Mouse (Mus musculus): Measurements from ENCODE around the gene Krt2.

Gene Krt2

DNA sequence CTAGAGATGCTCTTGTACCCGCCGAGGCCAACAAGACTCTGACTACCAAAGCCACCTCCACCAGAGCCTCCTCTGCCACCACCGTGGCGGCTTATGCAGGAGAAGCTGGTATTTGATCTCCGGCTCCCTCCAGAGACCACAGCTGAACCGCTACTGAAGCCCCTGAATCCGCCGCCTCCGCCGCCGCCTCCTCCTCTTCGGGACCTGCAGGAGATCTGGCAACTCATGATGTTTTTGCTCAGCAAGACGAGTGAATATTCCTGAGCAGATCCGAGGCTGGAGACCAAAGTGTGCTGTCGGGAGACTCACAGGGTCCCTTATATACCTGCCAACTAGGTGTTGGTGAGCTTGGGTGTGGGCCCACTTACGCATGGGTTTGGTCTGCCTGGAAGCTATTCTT is at the start of gene Krt2:
Gene Krt2, minus strand, starts transcription at position 295 of the 400 bp plus-strand sequence.
- DNase-seq = no peak

DNA sequence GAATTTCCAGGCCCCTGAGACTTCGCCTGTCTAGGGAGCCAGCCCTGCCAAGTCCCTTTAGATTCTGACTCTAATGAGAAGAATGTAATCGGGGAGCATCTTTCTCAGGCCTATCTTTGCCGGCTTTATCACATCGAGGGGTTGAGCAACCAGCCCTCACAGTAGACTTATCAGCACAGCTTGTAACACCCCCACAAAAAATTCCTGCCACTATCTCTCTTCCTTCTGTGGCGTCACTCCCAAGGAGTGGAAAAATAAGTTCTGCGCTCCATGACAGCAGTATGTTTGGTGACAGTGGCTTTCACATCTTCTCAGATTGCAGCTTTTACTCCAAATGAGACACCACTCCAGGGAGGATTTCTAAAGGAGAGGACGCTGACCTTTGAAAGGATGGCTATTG is 48.8 kb upstream of the Krt2 start:
- no peak for DNase-seq

GRCm38 (mm10) chr15:101860421-101861130 is 42.6 kb upstream of the Krt2 start:
- DNase-seq = peak; percentile 28 to 64

- peak; percentile 35 to 55 for DNase-seq
These were observed 41.8 kb upstream of the Krt2 start for GRCm38 (mm10) chr15:101859735-101860170.

- no peak for DNase-seq
These were observed 40.9 kb upstream of the Krt2 start for GRCm38 (mm10) chr15:101858673-101859425.

GRCm38 (mm10) chr15:101856696-101857095 is 38.7 kb upstream of the Krt2 start:
- DNase-seq = peak; percentile 15 to 20

DNA sequence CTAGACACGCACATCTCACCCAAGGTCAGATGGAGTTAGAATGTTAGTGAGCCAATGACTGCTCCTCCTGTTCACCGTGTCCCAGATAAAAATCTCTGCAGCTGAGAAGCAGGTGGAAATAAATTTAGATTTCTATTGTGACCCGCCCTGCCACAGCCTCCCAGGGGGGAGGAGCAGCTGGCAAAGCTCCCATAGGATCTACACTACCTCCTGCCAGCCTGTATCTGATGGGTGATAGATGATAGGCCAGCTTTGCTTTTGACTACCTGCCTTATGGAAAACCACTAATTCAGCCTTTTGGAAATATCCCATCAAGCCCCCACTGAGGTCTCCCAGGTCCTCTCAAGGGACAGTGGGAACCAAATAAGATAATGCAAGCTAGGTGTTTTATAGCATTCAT is 37.8 kb upstream of the Krt2 start:
- peak in 1 of 2 experiments; percentile 17 for DNase-seq

- no peak for DNase-seq
These were observed 36.3 kb upstream of the Krt2 start for GRCm38 (mm10) chr15:101854294-101854693.

GRCm38 (mm10) chr15:101852571-101852970 is 34.6 kb upstream of the Krt2 start:
- no peak for DNase-seq

DNA sequence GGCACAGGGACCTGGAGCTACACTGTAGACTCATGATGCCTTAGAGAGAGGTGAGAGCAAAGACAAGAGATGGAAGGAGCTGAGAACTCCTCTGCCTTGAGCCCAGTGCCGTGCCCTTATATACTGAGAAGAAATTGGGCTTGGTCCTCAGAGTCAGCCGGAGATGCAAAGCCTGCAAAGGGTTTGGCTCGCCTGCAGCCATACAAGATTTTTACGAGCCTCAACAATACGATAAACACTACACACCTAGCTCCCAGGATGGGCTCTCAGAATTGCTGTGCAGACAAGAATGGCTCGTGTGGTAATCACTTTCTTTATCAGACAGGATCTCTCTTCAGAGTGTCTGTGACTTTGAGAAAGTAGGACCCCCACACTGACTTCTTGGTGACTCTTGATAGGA is 32.7 kb upstream of the Krt2 start, which contains the start of gene Krt1:
Gene Krt1, minus strand, starts transcription at position 101 of the 400 bp plus-strand sequence.
- DNase-seq = no peak

GRCm38 (mm10) chr15:101845971-101846403 is 28.0 kb upstream of the Krt2 start:
- DNase-seq = peak; percentile 55 to 69

GRCm38 (mm10) chr15:101843192-101843591 is 25.2 kb upstream of the Krt2 start:
- DNase-seq = no peak

DNA sequence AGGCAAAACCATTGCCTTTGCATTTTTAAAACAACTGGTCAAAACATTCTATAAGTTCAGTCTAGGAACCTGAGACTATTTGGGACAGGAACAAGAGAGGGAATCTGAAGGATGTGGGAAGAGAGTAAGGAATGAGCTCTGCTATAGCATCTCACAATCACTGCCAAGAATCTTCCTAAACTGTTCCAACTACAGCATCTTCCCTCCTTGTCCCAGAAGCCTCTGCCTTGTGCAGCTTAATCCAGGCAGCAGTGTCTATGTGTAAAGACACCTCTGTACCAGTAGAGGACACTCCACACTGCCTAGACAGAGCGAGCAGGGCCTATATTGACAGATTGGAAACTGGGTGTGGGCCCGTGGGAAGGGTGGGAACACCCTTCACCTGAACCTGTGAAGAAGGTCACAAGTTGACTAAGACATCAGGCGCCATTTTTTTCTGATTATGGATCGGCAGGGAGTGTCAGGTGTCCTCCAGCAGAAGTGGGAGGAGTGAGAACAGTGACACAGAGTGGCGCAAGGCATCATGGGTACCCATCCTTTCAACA is 16.9 kb upstream of the Krt2 start:
- no peak for DNase-seq

DNA sequence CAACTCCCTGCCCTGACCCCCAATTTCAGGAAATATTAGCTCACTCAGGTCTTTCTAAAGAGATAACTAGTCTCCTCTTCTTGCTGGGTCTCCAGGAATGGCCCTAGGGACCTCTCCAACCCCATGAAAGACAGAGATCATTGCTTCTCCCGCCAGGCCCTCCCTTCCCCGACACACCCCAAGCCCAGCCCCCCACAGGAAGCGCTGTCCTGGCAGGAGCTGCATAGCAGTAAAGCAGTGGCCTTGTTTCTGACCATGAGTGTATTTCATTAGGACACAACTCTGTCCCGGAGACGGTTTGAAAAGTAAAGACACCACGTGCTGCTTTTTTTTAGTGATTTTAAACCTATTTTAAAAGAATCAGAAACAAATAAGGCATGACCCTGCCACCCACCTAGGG is 15.2 kb upstream of the Krt2 start:
- DNase-seq = no peak

DNA sequence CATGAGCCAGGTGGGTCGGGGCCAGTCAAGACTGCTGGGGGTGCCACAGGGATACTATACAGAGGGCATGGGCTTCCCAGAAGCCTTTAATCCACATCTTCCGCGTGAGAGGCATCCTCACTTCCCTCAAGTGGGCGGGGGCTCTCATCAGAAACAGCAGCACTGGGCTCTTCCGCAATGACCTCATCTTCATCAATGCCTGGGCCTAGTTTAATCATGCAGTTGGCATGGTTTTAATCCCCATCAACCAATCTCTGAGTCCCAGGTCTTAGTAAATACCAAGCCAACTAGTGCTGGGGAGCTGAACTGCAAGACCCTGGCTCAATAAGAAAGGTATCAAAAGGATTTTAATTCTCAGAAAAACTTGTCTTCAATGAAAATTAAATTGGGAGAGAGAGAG is 11.5 kb upstream of the Krt2 start:
- no peak for DNase-seq

- DNase-seq = no peak
These were observed 3.8 kb upstream of the Krt2 start for GRCm38 (mm10) chr15:101821786-101822185.

GRCm38 (mm10) chr15:101803052-101803822 is 14.7 kb downstream of the Krt2 start:
- DNase-seq = no peak

DNA sequence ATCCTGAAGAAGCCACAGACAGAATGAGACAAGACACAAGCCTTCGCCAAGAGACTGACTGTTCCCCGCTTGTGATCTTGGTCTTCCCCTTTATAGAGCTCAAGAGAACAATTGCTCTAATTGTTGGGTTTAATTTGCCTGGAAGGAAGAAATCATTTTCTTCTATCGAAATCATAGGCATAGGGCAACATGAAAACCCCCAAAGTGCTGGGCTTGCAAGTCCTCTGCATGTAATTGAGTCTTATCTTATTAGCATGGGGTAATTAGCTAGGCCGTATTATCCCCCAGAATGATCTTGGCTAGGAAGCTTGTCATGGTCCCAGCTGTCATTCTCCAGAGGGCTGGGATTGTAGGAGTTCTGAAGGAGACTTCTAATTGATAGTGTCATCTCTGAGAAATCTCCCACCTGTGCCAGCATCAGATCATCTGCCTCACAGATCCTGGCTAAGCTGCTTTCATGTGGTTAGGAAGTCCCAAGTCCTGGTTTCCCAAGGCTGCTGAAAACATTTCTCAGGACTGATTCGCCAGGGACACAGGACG is 15.6 kb downstream of the Krt2 start, which contains the start of gene Krt73:
Gene Krt73, minus strand, starts transcription at position 51 of the 540 bp plus-strand sequence.
- DNase-seq = no peak

DNA sequence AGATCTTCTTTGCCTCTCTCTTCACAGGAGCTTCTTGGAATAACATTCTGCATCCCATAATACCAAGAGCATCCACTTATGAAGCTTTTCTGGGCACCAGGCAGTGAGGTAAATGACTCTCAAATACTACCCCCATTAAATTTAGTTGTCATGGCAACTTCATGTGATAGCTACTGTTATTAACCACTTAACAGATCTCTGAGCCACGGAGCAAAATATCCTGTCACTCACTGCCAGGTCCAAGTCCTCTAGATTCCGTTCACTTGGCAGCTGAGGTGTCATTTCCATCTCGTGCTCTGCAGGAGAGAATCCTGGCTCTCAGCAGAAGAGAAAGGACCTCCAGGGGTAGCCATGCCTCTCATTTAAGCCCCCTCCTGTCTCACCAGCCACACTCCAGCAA is 27.1 kb downstream of the Krt2 start:
- no peak for DNase-seq

- DNase-seq = no peak
These were observed 31.6 kb downstream of the Krt2 start, which contains the start of gene Krt72 for GRCm38 (mm10) chr15:101786360-101786759. Krt72 (minus strand) TSS chr15:101786460.

GRCm38 (mm10) chr15:101773420-101773819 is 44.5 kb downstream of the Krt2 start:
- DNase-seq = no peak

GRCm38 (mm10) chr15:101772711-101773081 is 45.3 kb downstream of the Krt2 start:
- DNase-seq = peak; percentile 86 to 90
